In the genomic region with DNA sequence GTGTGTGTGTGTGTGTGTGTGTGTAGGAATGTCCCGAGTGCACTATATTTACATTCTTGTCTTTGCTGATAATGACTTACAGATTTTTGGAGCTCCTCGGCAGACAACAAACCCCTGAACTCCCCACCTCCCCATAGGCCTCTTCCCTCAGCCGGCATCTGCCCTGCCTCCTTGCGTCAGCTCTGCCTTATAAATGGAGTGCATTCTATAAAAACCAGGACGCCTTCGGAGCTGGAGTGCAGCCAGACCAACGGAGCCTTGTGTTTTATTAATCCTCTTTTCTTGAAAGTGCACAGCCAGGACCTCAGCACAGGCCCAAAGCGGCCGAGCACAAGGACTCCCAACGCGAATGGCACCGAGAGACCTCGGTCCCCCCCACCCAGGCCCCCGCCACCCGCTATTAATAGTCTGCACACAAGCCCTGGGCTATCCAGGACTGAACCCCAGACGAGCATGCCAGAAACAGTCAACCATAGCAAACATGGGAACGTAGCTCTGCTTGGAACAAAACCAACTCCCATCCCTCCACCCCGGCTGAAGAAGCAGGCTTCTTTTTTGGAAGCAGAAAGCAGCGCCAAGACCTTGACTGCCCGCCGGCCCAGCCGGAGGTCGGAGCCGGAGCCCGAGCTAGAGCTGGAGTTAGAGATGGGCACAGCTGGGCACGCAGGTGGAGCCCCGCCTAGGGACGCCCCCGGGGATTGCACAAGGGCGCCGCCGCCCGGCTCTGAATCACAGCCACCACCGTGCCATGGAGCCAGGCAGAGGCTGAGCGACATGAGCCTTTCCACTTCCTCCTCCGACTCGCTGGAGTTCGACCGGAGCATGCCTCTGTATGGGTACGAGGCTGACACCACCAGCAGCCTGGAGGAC, we compare ENCODE assay signal across 8 mouse cellular contexts. TPM values are rescaled to one million over a fixed set of nuclear protein-coding genes. Genes with fewer than 3 reads are reported as not detected.
A peak's percentile ranks its signal among the peaks of the same experiment; 100 is the strongest.
DNase-seq lines count a peak whose midpoint lies in the region; ATAC-seq and TF ChIP-seq lines count a peak whose summit lies in the region.

No protein-coding gene starts in this region.

- peak; percentile 97 for DNase-seq in embryonic facial prominence, embryonic 14.5 days (ENCODE audit: low spot score)
- DNase-seq in heart, adult 8-10 months (ENCODE audit: low spot score): peak; percentile 83
- DNase-seq in kidney, adult 9 months: peak; percentile 92

- no peaks in the 10 kb centered on the region for H3K9me3 ChIP-seq in embryonic facial prominence, embryonic 14.5 days (ENCODE audit: control insufficient read depth, low read length)
- no peaks in the 10 kb centered on the region for H3K9me3 ChIP-seq in limb, embryonic 12.5 days
- H3K9me3 ChIP-seq in midbrain, embryonic 13.5 days: no peaks in the 10 kb centered on the region

- no peak for TF ChIP-seq POLR2A in bone marrow macrophage, adult 2 months (IDR thresholded peaks at IDR 0.05; ENCODE audit: borderline replicate concordance, low read depth, low read length)
- peak; percentile 80 for TF ChIP-seq POLR2A in small intestine, adult 2 months (IDR thresholded peaks at IDR 0.05; ENCODE audit: low read depth, low read length)

- peaks cover 23% of the 10 kb centered on the region for H3K4me1 ChIP-seq in bone marrow macrophage, adult 2 months (ENCODE audit: control insufficient read depth, insufficient read depth, low read length)
- peaks cover 29% of the 10 kb centered on the region for H3K4me1 ChIP-seq in embryonic facial prominence, embryonic 14.5 days (ENCODE audit: control insufficient read depth, insufficient read depth, low read length)
- H3K4me1 ChIP-seq in limb, embryonic 12.5 days (replicated peaks): peaks cover 67% of the 10 kb centered on the region
- H3K4me1 ChIP-seq in midbrain, embryonic 13.5 days (replicated peaks): peaks cover 38% of the 10 kb centered on the region
- peaks cover 36% of the 10 kb centered on the region; the same call in 1 of the 2 replicates for H3K4me1 ChIP-seq in small intestine, adult 2 months (ENCODE audit: control insufficient read depth, insufficient read depth, insufficient read length, low read length)

- peak overlapping the region; percentile 95 for H3K4me3 ChIP-seq in bone marrow macrophage, adult 2 months (ENCODE audit: insufficient read depth, low read length)
- H3K4me3 ChIP-seq in embryonic facial prominence, embryonic 14.5 days (ENCODE audit: low read depth, low read length): peak overlapping the region; percentile 56
- H3K4me3 ChIP-seq in limb, embryonic 12.5 days (replicated peaks): peak overlapping the region; percentile 56
- peak overlapping the region; percentile 39 for H3K4me3 ChIP-seq in midbrain, embryonic 13.5 days (replicated peaks)
- H3K4me3 ChIP-seq in small intestine, adult 2 months (ENCODE audit: low read depth, low read length): peak overlapping the region; percentile 78

- no peak for TF ChIP-seq CTCF in bone marrow macrophage, adult 2 months (IDR thresholded peaks at IDR 0.05; ENCODE audit: low read depth, low read length)
- TF ChIP-seq CTCF in small intestine, adult 2 months (IDR thresholded peaks at IDR 0.05; ENCODE audit: extremely low read depth, insufficient read length, insufficient replicate concordance, low read depth, low read length): peak; percentile 30; the same call in 1 of the 2 replicates

- H3K36me3 ChIP-seq in embryonic facial prominence, embryonic 14.5 days (ENCODE audit: control insufficient read depth, insufficient read depth, low read length): no peaks in the 10 kb centered on the region
- H3K36me3 ChIP-seq in limb, embryonic 12.5 days: 0 out of 2 replicates have a peak, but pooled peaks cover 3% of the 10 kb centered on the region
- H3K36me3 ChIP-seq in midbrain, embryonic 13.5 days: no peaks in the 10 kb centered on the region
- H3K36me3 ChIP-seq in small intestine, adult 2 months (ENCODE audit: control insufficient read depth, insufficient read depth, low read length): peaks cover 3% of the 10 kb centered on the region; the same call in 1 of the 2 replicates

- peak overlapping the region; percentile 76 for H3K9ac ChIP-seq in embryonic facial prominence, embryonic 14.5 days (ENCODE audit: low read depth, low read length)
- H3K9ac ChIP-seq in limb, embryonic 12.5 days (replicated peaks): peak overlapping the region; percentile 79
- H3K9ac ChIP-seq in midbrain, embryonic 13.5 days (replicated peaks): peak overlapping the region; percentile 57

- H3K27me3 ChIP-seq in embryonic facial prominence, embryonic 14.5 days (replicated peaks; ENCODE audit: control insufficient read depth, insufficient read depth, low read length): no peaks in the 10 kb centered on the region
- H3K27me3 ChIP-seq in limb, embryonic 12.5 days: no peaks in the 10 kb centered on the region
- H3K27me3 ChIP-seq in midbrain, embryonic 13.5 days: no peaks in the 10 kb centered on the region
- no peaks in the 10 kb centered on the region for H3K27me3 ChIP-seq in small intestine, adult 2 months (ENCODE audit: control insufficient read depth, insufficient read depth, low read length)

- peak overlapping the region; percentile 99 for H3K27ac ChIP-seq in bone marrow macrophage, adult 2 months (ENCODE audit: insufficient read depth, low read depth, low read length)
- peak overlapping the region; percentile 98 for H3K27ac ChIP-seq in embryonic facial prominence, embryonic 14.5 days (replicated peaks; ENCODE audit: low read depth, low read length)
- H3K27ac ChIP-seq in limb, embryonic 12.5 days: peak overlapping the region; percentile 99
- H3K27ac ChIP-seq in midbrain, embryonic 13.5 days: peak overlapping the region; percentile 85
- H3K27ac ChIP-seq in small intestine, adult 2 months (ENCODE audit: insufficient read depth, low read depth, low read length): peak overlapping the region; percentile 91

- peak; percentile 87 for ATAC-seq in embryonic facial prominence, embryonic 14.5 days (ENCODE audit: low read depth)
- ATAC-seq in limb, embryonic 12.5 days (ENCODE audit: insufficient number of reproducible peaks, insufficient read depth, low FRiP score, low TSS enrichment, low read depth): peak; percentile 88
- peak; percentile 89 for ATAC-seq in midbrain, embryonic 13.5 days
- ATAC-seq in inflammation-experienced regulatory T-cells, adult 6 months: no peak

- 4% methylated on average over 31 of the region's 40 CpGs for WGBS in embryonic facial prominence, embryonic 14.5 days
- 4% methylated on average over 40 of the region's 40 CpGs for WGBS in limb, embryonic 12.5 days
- 9% methylated on average over 40 of the region's 40 CpGs for WGBS in midbrain, embryonic 13.5 days
- WGBS in small intestine, adult 2 months: 6% methylated on average over 40 of the region's 40 CpGs

- peak overlapping the region; percentile 64 for H3K4me2 ChIP-seq in embryonic facial prominence, embryonic 14.5 days (ENCODE audit: low read depth, low read length)
- H3K4me2 ChIP-seq in limb, embryonic 12.5 days: peak overlapping the region; percentile 77
- peak overlapping the region; percentile 59 for H3K4me2 ChIP-seq in midbrain, embryonic 13.5 days (replicated peaks)

RNA-seq across cellular contexts. Expression of a gene that starts 41.7 kb away (rescaled TPM):
- 77.3 and 85.4 TPM in 2 replicates for polyA plus RNA-seq in bone marrow macrophage, adult 2 months (2012; ENCODE audit: insufficient read depth, insufficient read length, missing spikeins)
- 179 and 186 TPM in 2 replicates for polyA plus RNA-seq in embryonic facial prominence, embryonic 14.5 days (2014; fragmentation: Nextera tagmentation; extraction: Ambion mirVana)
- 10 to 100 TPM; 73.0 to 85.8 (median 80.3) TPM for total RNA-seq in heart, adult 8-10 months (2022)
- 156 and 160 TPM in 2 replicates for polyA plus RNA-seq in limb, embryonic 12.5 days (2016; fragmentation: Nextera tagmentation; extraction: Ambion mirVana)
- 119 and 126 TPM in 2 replicates for polyA plus RNA-seq in midbrain, embryonic 13.5 days (2015; fragmentation: Nextera tagmentation; extraction: Ambion mirVana)
- polyA plus RNA-seq in small intestine, adult 2 months (2012; rRNA removed): 7.4 and 13.2 TPM in 2 replicates
- 100 to 1,000 TPM; 135 to 169 (median 150) TPM for polyA plus RNA-seq in inflammation-experienced regulatory T-cells, adult 6 months (2017; shearing (Covaris generic))

Comparison
In these comparisons a context has a peak if more than half of its experiments do, and no peak if none do; other contexts are left out.
1. H3K4me3 ChIP-seq: peak in every context shown above with its lines; median percentile 95 in bone marrow macrophage, adult 2 months; 78 in small intestine, adult 2 months; 56 in embryonic facial prominence, embryonic 14.5 days; 56 in limb, embryonic 12.5 days; 39 in midbrain, embryonic 13.5 days.